Mouse (Mus musculus) midbrain, embryonic 15.5 days (tissue): Measurements from ENCODE around the gene Dhx40. TPM values are rescaled to one million over a fixed set of nuclear protein-coding genes. Genes with fewer than 3 reads are reported as not detected.

Experiments
- polyA plus RNA-seq: library from polyadenylated mRNA; unstranded; fragments of >200 nt; fragmentation: Nextera tagmentation; extraction: Ambion mirVana; gene quantifications from 2 replicates; pipeline ENCODE4 v1.2.1, GENCODE M21; 2015

Dhx40 gene
- polyA plus RNA-seq, 1 experiment from 2014 or later, result 21.7 TPM

Other genes with a start within 250 kb of the Dhx40 start
- 111 TPM in 2 replicates for gene Vmp1, start 123.9 kb downstream of the Dhx40 start, polyA plus RNA-seq
- 30.6 and 30.7 TPM in 2 replicates for gene Ptrh2, start 123.8 kb downstream of the Dhx40 start, polyA plus RNA-seq
- 152 and 166 TPM in 2 replicates for gene Cltc, start 50.2 kb downstream of the Dhx40 start, polyA plus RNA-seq
- 6.6 and 6.8 TPM in 2 replicates for gene Ypel2, start 186.0 kb upstream of the Dhx40 start, polyA plus RNA-seq